Mouse (Mus musculus) bone marrow macrophage, adult 2 months (primary cell): ENCODE results near the gene L2hgdh.

Experiments
- CTCF ChIP-seq: IDR thresholded peaks from 2 replicates; pipeline ENCODE4 v1.5.1; 2012; ENCODE audit warnings: low read depth, mild to moderate bottlenecking, low read length, moderate library complexity
- POLR2A ChIP-seq: IDR thresholded peaks from 2 replicates; pipeline ENCODE4 v1.6.1; 2012; ENCODE audit warnings: mild to moderate bottlenecking, low read depth, low read length, borderline replicate concordance

DNA sequence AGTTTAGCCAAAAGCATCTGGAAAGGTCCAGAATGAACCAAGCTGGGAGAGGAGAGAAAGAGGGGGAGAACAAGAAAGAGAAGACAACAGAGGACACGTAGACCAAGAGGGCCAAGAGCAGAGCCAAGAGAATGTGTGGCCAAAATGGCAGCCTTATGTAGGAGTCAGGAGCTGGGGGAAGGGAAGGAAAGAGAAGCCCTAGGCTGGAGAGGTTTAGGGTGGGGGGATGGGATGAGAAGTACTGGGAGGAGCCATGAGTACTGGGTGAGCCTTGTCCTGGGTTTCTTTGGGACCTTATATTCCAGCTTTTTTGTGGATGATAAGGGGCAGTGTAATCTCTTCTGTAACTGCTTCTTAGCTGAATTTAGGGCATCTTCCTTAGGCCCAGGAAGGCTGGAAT lies 4.6 kb upstream of the L2hgdh start:
- no peak for TF ChIP-seq CTCF
- TF ChIP-seq POLR2A: no peak
